Mouse (Mus musculus): ENCODE measurements around the gene Camta2.

DNA sequence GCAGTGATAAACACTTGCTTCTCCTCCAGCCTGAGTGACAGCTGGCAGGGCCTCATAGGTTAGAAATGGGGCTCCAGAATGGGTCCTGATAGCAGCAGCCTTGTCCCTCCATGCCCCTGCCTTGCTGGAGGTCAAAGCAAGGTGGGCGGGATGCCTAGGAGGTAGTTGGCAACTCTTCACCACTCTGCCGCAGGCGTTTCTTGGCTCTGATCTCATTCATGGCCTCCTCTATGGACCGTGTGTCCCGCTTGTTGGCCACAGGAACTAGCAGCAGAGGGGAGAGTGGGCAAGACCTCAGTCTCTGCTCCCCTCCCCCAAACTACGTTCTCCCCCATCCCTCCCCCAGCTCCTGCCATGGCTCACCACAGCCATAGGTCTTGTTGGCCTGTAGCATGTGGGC lies 23.9 kb downstream of the Camta2 start:
- TF ChIP-seq CTCF (IDR thresholded peaks at IDR 0.05; ENCODE audit: low read depth, low read length): no peak
- TF ChIP-seq POLR2A (IDR thresholded peaks at IDR 0.05; ENCODE audit: extremely low read depth, insufficient read depth, low read length): no peak
